Mouse (Mus musculus) right cerebral cortex, adult 2 months (tissue): ENCODE measurements around the gene Olfr1262.

ENCODE experiments used
- DNase-seq, 2 experiments: peaks; one replicate each; pipeline ENCODE4 v3.0.0; 2021 to 2022; ENCODE audit warnings: low spot score in 2 of 2

The Olfr1262 gene

GRCm38 (mm10) chr2:89999845-90000244 lies at the start of gene Olfr1262:
Gene Olfr1262 (plus strand): TSS chr2:90000145.
- no peak for DNase-seq

GRCm38 (mm10) chr2:89974184-89974583 lies 25.8 kb upstream of the Olfr1262 start, which contains the start of gene Olfr1260:
Gene Olfr1260 (plus strand): TSS chr2:89974340.
- DNase-seq, result peak; percentile 14 to 25

- DNase-seq, result no peak
Observed at GRCm38 (mm10) chr2:89977709-89978108, 22.2 kb upstream of the Olfr1262 start.

GRCm38 (mm10) chr2:89990921-89991320 lies 9.0 kb upstream of the Olfr1262 start, which contains the start of gene Olfr1261:
Gene Olfr1261 (plus strand): TSS chr2:89991221.
- DNase-seq, result no peak

GRCm38 (mm10) chr2:90011831-90012230 lies 11.9 kb downstream of the Olfr1262 start, which contains the start of gene Olfr1263:
Gene Olfr1263 (plus strand): TSS chr2:90012131.
- no peak for DNase-seq

GRCm38 (mm10) chr2:90025477-90025876 lies 25.5 kb downstream of the Olfr1262 start, which contains the start of gene Olfr1264:
Gene Olfr1264 (minus strand): TSS chr2:90025577.
- DNase-seq, result no peak

- no peak for DNase-seq
Observed at GRCm38 (mm10) chr2:90035037-90035436, 35.1 kb downstream of the Olfr1262 start, which contains the start of gene Olfr1265. Gene Olfr1265 (plus strand): TSS chr2:90035337.
